Mouse (Mus musculus) MEL (cell line): ENCODE data around the gene Gpam.

Source experiments
- BHLHE40 ChIP-seq: IDR thresholded peaks from 2 replicates; pipeline ENCODE4 v1.6.1; 2012; ENCODE audit warnings: low read depth, mild to moderate bottlenecking, inconsistent platforms, low read length, improper control_type of control experiment, borderline replicate concordance
- CTCF ChIP-seq, 3 experiments: IDR thresholded peaks in 2 of 3; conservative IDR thresholded peaks in 1 of 3; 2 replicates each; pipeline ENCODE4 v1.5.1; 2011 to 2012; ENCODE audit warnings: low read length in 3 of 3, low read depth in 2 of 3, mild to moderate bottlenecking in 2 of 3, improper control_type of control experiment in 1 of 3, inconsistent platforms in 1 of 3, mixed read lengths in 1 of 3, moderate library complexity in 1 of 3; ENCODE audit not compliant: control insufficient read depth in 1 of 3, insufficient read depth in 1 of 3, poor library complexity in 1 of 3, severe bottlenecking in 1 of 3
- EP300 ChIP-seq, 2 experiments: IDR thresholded peaks; 2 replicates each; pipeline ENCODE4 v1.6.1; 2011; ENCODE audit warnings: improper control_type of control experiment in 2 of 2, low read length in 2 of 2, low read depth in 1 of 2, mild to moderate bottlenecking in 1 of 2
- MAX ChIP-seq: IDR thresholded peaks from 2 replicates; pipeline ENCODE4 v1.6.1; 2011; ENCODE audit warnings: low read length, improper control_type of control experiment
- MAZ ChIP-seq: IDR thresholded peaks from 2 replicates; pipeline ENCODE4 v1.6.1; 2012; ENCODE audit warnings: low read depth, mild to moderate bottlenecking, inconsistent platforms, low read length, improper control_type of control experiment
- MXI1 ChIP-seq: IDR thresholded peaks from 2 replicates; pipeline ENCODE4 v1.6.1; 2011; ENCODE audit warnings: mild to moderate bottlenecking, low read depth, low read length, improper control_type of control experiment
- POLR2A ChIP-seq, 2 experiments: IDR thresholded peaks; 2 replicates each; pipeline ENCODE4 v1.6.1; 2011 to 2012; ENCODE audit warnings: low read length in 2 of 2, mild to moderate bottlenecking in 2 of 2, control low read depth in 1 of 2, improper control_type of control experiment in 1 of 2, low read depth in 1 of 2, moderate library complexity in 1 of 2; ENCODE audit not compliant: control insufficient read depth in 1 of 2, insufficient read depth in 1 of 2, poor library complexity in 1 of 2
- TBP ChIP-seq: IDR thresholded peaks from 2 replicates; pipeline ENCODE4 v1.8.0; 2011; ENCODE audit warnings: low read depth, low read length, improper control_type of control experiment
- USF1 ChIP-seq: IDR thresholded peaks from 2 replicates; pipeline ENCODE4 v1.6.1; 2014; ENCODE audit warnings: low read depth, mild to moderate bottlenecking, inconsistent platforms, low read length, improper control_type of control experiment, moderate library complexity

- TF ChIP-seq TBP = no peak
- no peak for TF ChIP-seq POLR2A (IDR thresholded peaks at IDR 0.05; ENCODE audit: control insufficient read depth in 1 of 2, insufficient read depth in 1 of 2, low read depth in 1 of 2, low read length in 2 of 2, poor library complexity in 1 of 2)
- TF ChIP-seq EP300 (IDR thresholded peaks at IDR 0.05; ENCODE audit: low read depth in 1 of 2, low read length in 2 of 2) = no peak
- no peak for TF ChIP-seq MAZ
- no peak for TF ChIP-seq MAX
- TF ChIP-seq USF1 = no peak
- TF ChIP-seq CTCF (IDR thresholded peaks at IDR 0.05 in 2 of 3, conservative IDR thresholded peaks at IDR 0.05 in 1 of 3; ENCODE audit: control insufficient read depth in 1 of 3, insufficient read depth in 1 of 3, low read depth in 2 of 3, low read length in 3 of 3, poor library complexity in 1 of 3, severe bottlenecking in 1 of 3) = no peak
- TF ChIP-seq MXI1 = no peak
- TF ChIP-seq BHLHE40 = no peak
Observed at GRCm38 (mm10) chr19:55076822-55077221, 50.2 kb downstream of the Gpam start.
